Mouse (Mus musculus) midbrain, embryonic 14.5 days (tissue): ENCODE measurements around the gene Clcn3. TPM values are rescaled to one million over a fixed set of nuclear protein-coding genes. Genes with fewer than 3 reads are reported as not detected.

ENCODE experiments used
- ATAC-seq: fragments of 200-750 bp; cut with Nextera tagmentation; 2 replicates; pipeline ENCODE4 v1.8.0; 2017; ENCODE audit warnings: moderate number of reproducible peaks, moderate library complexity; ENCODE audit not compliant: low FRiP score, low TSS enrichment
- DNase-seq: peaks from one replicate; pipeline ENCODE4 v3.0.0-alpha.2; 2015
- H3K27ac ChIP-seq: fragments of 300-500 bp; sonication (generic); replicated peaks from 2 replicates; pipeline ENCODE4 v1.5.1; 2014; ENCODE audit warnings: mild to moderate bottlenecking, low read depth, low read length, moderate library complexity
- H3K27me3 ChIP-seq: fragments of 300-500 bp; sonication (generic); 2 replicates; pipeline ENCODE4 v1.6.1; 2014; ENCODE audit warnings: low read length, control low read depth, mixed read lengths; ENCODE audit not compliant: control insufficient read depth, insufficient read depth
- H3K36me3 ChIP-seq: fragments of 300-500 bp; sonication (generic); 2 replicates; pipeline ENCODE4 v1.6.1; 2014; ENCODE audit warnings: low read length, control low read depth; ENCODE audit not compliant: control insufficient read depth, insufficient read depth
- H3K4me1 ChIP-seq: fragments of 300-500 bp; sonication (generic); 2 replicates; pipeline ENCODE4 v1.6.1; 2014; ENCODE audit warnings: mild to moderate bottlenecking, antibody characterized with exemption, low read length, control low read depth; ENCODE audit not compliant: control insufficient read depth, insufficient read depth
- H3K4me2 ChIP-seq: fragments of 300-500 bp; sonication (generic); 2 replicates; pipeline ENCODE4 v1.6.1; 2014; ENCODE audit warnings: mild to moderate bottlenecking, low read length, moderate library complexity
- H3K4me3 ChIP-seq: fragments of 300-500 bp; sonication (generic); replicated peaks from 2 replicates; pipeline ENCODE4 v1.5.1; 2014; ENCODE audit warnings: low read depth, low read length
- H3K9ac ChIP-seq: fragments of 300-500 bp; sonication (generic); replicated peaks from 2 replicates; pipeline ENCODE4 v1.6.1; 2014; ENCODE audit warnings: mild to moderate bottlenecking, low read length, moderate library complexity
- H3K9me3 ChIP-seq: fragments of 300-500 bp; sonication (generic); 2 replicates; pipeline ENCODE4 v1.6.1; 2016; ENCODE audit warnings: low read length, control low read depth, mixed read lengths; ENCODE audit not compliant: control insufficient read depth
- WGBS: fragments of 180-500 bp; shearing (Covaris S2); extraction: QIAGEN DNeasy Blood & Tissue Kit; methylation state at CpG from one replicate; pipeline ENCODE4 v1.1.7; 2014; 5-methylcytosine and 5-hydroxymethylcytosine counted together
- polyA plus RNA-seq: library from polyadenylated mRNA; unstranded; fragments of >200 nt; fragmentation: Nextera tagmentation; extraction: Ambion mirVana; gene quantifications from 2 replicates; pipeline ENCODE4 v1.2.1, GENCODE M21; 2014

The Clcn3 gene
- polyA plus RNA-seq, 1 experiment from 2014 or later = 71.2 TPM

GRCm38 (mm10) chr8:60942867-60943266, 40.2 kb downstream of the Clcn3 start:
- no peak overlapping the region for H3K4me3 ChIP-seq
- no peak overlapping the region for H3K9ac ChIP-seq
- H3K27ac ChIP-seq = no peak overlapping the region
- no peaks in the 10 kb centered on the region for H3K9me3 ChIP-seq
- no peak overlapping the region for H3K4me2 ChIP-seq
- 96% methylated on average over 2 of the region's 2 CpGs for WGBS
- no peaks in the 10 kb centered on the region for H3K4me1 ChIP-seq
- ATAC-seq = no peak
- no peaks in the 10 kb centered on the region for H3K36me3 ChIP-seq
- no peak for DNase-seq
- H3K27me3 ChIP-seq = no peaks in the 10 kb centered on the region

GRCm38 (mm10) chr8:60938717-60939424, 44.2 kb downstream of the Clcn3 start:
- no peak overlapping the region for H3K27ac ChIP-seq
- no peaks in the 10 kb centered on the region for H3K4me1 ChIP-seq
- no peak overlapping the region for H3K4me2 ChIP-seq
- ATAC-seq (no peak), DNase-seq (no peak)
- 14% methylated on average over 3 of the region's 3 CpGs for WGBS
- 0 out of 2 replicates have a peak, but pooled peaks cover 5% of the 10 kb centered on the region for H3K36me3 ChIP-seq
- no peak overlapping the region for H3K9ac ChIP-seq
- no peaks in the 10 kb centered on the region for H3K27me3 ChIP-seq
- no peak overlapping the region for H3K4me3 ChIP-seq
- no peaks in the 10 kb centered on the region for H3K9me3 ChIP-seq

- ATAC-seq = no peak
Observed at GRCm38 (mm10) chr8:60933617-60934016, 49.5 kb downstream of the Clcn3 start.

GRCm38 (mm10) chr8:60920176-60920575, 62.9 kb downstream of the Clcn3 start:
- no peak overlapping the region for H3K4me2 ChIP-seq
- peaks cover 15% of the 10 kb centered on the region for H3K36me3 ChIP-seq
- DNase-seq (no peak), ATAC-seq (no peak)
- 95% methylated on average over 4 of the region's 4 CpGs for WGBS
- H3K27me3 ChIP-seq = no peaks in the 10 kb centered on the region
- H3K9me3 ChIP-seq = no peaks in the 10 kb centered on the region
- no peak overlapping the region for H3K9ac ChIP-seq
- no peak overlapping the region for H3K27ac ChIP-seq
- H3K4me1 ChIP-seq = no peaks in the 10 kb centered on the region
- no peak overlapping the region for H3K4me3 ChIP-seq

More at GRCm38 (mm10) chr8:60933617-60934016, 49.5 kb downstream of the Clcn3 start:
- no peaks in the 10 kb centered on the region for H3K9me3 ChIP-seq
- no peak for DNase-seq
- H3K9ac ChIP-seq = no peak overlapping the region
- no peaks in the 10 kb centered on the region for H3K27me3 ChIP-seq
- no peak overlapping the region for H3K4me2 ChIP-seq
- H3K27ac ChIP-seq = no peak overlapping the region
- 0 out of 2 replicates have a peak, but pooled peaks cover 13% of the 10 kb centered on the region for H3K36me3 ChIP-seq
- no peaks in the 10 kb centered on the region for H3K4me1 ChIP-seq
- no peak overlapping the region for H3K4me3 ChIP-seq

- Histone ChIP-seq H3K27me3 (no peaks in the 10 kb centered on the region), H3K36me3 (peaks cover 15% of the 10 kb centered on the region), H3K4me1 (no peaks in the 10 kb centered on the region), H3K27ac (no peak overlapping the region), H3K4me2 (no peak overlapping the region), H3K9me3 (no peaks in the 10 kb centered on the region), H3K4me3 (no peak overlapping the region), H3K9ac (no peak overlapping the region)
- DNase-seq = no peak
- WGBS = 91% methylated on average over 3 of the region's 3 CpGs
- ATAC-seq = no peak
Observed at GRCm38 (mm10) chr8:60919069-60919468, 64.0 kb downstream of the Clcn3 start.

- ATAC-seq (no peak), DNase-seq (no peak)
- H3K27ac ChIP-seq = no peak overlapping the region
- H3K9me3 ChIP-seq = no peaks in the 10 kb centered on the region
- no peak overlapping the region for H3K4me2 ChIP-seq
- peaks cover 15% of the 10 kb centered on the region for H3K36me3 ChIP-seq
- WGBS = 53% methylated on average over 10 of the region's 10 CpGs
- H3K27me3 ChIP-seq = no peaks in the 10 kb centered on the region
- H3K4me1 ChIP-seq = no peaks in the 10 kb centered on the region
- H3K4me3 ChIP-seq = no peak overlapping the region
- no peak overlapping the region for H3K9ac ChIP-seq
Observed at GRCm38 (mm10) chr8:60912554-60912953, 70.5 kb downstream of the Clcn3 start.

- ATAC-seq (no peak), DNase-seq (no peak)
- Histone ChIP-seq H3K4me1 (no peaks in the 10 kb centered on the region), H3K4me2 (no peak overlapping the region), H3K27ac (no peak overlapping the region), H3K4me3 (no peak overlapping the region), H3K9me3 (no peaks in the 10 kb centered on the region), H3K27me3 (no peaks in the 10 kb centered on the region), H3K9ac (no peak overlapping the region), H3K36me3 (peaks cover 15% of the 10 kb centered on the region)
- 80% methylated on average over 4 of the region's 4 CpGs for WGBS
Observed at GRCm38 (mm10) chr8:60912081-60912480, 71.0 kb downstream of the Clcn3 start.

- 77% methylated on average over 9 of the region's 9 CpGs for WGBS
- Histone ChIP-seq H3K9me3 (no peaks in the 10 kb centered on the region), H3K4me1 (no peaks in the 10 kb centered on the region), H3K36me3 (peaks cover 11% of the 10 kb centered on the region; the same call in 1 of the 2 replicates), H3K27ac (no peak overlapping the region), H3K4me2 (no peak overlapping the region), H3K27me3 (no peaks in the 10 kb centered on the region), H3K9ac (no peak overlapping the region), H3K4me3 (no peak overlapping the region)
- ATAC-seq (no peak), DNase-seq (no peak)
Observed at GRCm38 (mm10) chr8:60900147-60900546, 83.0 kb downstream of the Clcn3 start.

GRCm38 (mm10) chr8:60895878-60896277, 87.2 kb downstream of the Clcn3 start:
- DNase-seq (no peak), ATAC-seq (no peak)
- Histone ChIP-seq H3K4me2 (no peak overlapping the region), H3K36me3 (0 out of 2 replicates have a peak, but pooled peaks cover 4% of the 10 kb centered on the region), H3K27me3 (no peaks in the 10 kb centered on the region), H3K9me3 (no peaks in the 10 kb centered on the region), H3K27ac (no peak overlapping the region), H3K4me3 (no peak overlapping the region), H3K4me1 (peaks cover 8% of the 10 kb centered on the region), H3K9ac (no peak overlapping the region)
- WGBS = 91% methylated on average over 6 of the region's 6 CpGs
